Mouse (Mus musculus) liver, adult (tissue): ENCODE data around the gene Olfr323.

Source experiments
- GATA4 ChIP-seq: IDR thresholded peaks from 2 replicates; pipeline ENCODE4 v1.6.1; 2014; ENCODE audit warnings: mild to moderate bottlenecking, low read length; ENCODE audit not compliant: insufficient replicate concordance

The Olfr323 gene

GRCm38 (mm10) chr11:58630401-58630800 is at the start of gene Olfr323:
Gene Olfr323 (minus strand): TSS chr11:58630501.
- no peak for TF ChIP-seq GATA4

- no peak for TF ChIP-seq GATA4
Observed at GRCm38 (mm10) chr11:58671825-58672224, 41.5 kb upstream of the Olfr323 start.

GRCm38 (mm10) chr11:58669252-58669651 is 39.0 kb upstream of the Olfr323 start:
- TF ChIP-seq GATA4: no peak

- no peak for TF ChIP-seq GATA4
Observed at GRCm38 (mm10) chr11:58658596-58658995, 28.3 kb upstream of the Olfr323 start, which contains the start of gene Olfr322. Gene Olfr322 (plus strand): TSS chr11:58658782.

GRCm38 (mm10) chr11:58655151-58655550 is 24.9 kb upstream of the Olfr323 start:
- TF ChIP-seq GATA4: no peak

- TF ChIP-seq GATA4: no peak
Observed at GRCm38 (mm10) chr11:58643350-58643749, 13.0 kb upstream of the Olfr323 start.

GRCm38 (mm10) chr11:58641638-58642358 is 11.5 kb upstream of the Olfr323 start:
- no peak for TF ChIP-seq GATA4

- TF ChIP-seq GATA4: no peak
Observed at GRCm38 (mm10) chr11:58641057-58641456, 10.8 kb upstream of the Olfr323 start.

GRCm38 (mm10) chr11:58640272-58640867 is 10.1 kb upstream of the Olfr323 start, which contains the start of gene Trim58:
Gene Trim58 (plus strand): TSS chr11:58640465.
- no peak for TF ChIP-seq GATA4

- no peak for TF ChIP-seq GATA4
Observed at GRCm38 (mm10) chr11:58638176-58638701, 7.9 kb upstream of the Olfr323 start.

- TF ChIP-seq GATA4: no peak
Observed at GRCm38 (mm10) chr11:58636376-58636977, 6.2 kb upstream of the Olfr323 start.

GRCm38 (mm10) chr11:58634878-58635277 is 4.6 kb upstream of the Olfr323 start:
- no peak for TF ChIP-seq GATA4

- TF ChIP-seq GATA4: no peak
Observed at GRCm38 (mm10) chr11:58626146-58626545, 4.2 kb downstream of the Olfr323 start.

GRCm38 (mm10) chr11:58618793-58619192 is 11.5 kb downstream of the Olfr323 start:
- no peak for TF ChIP-seq GATA4

GRCm38 (mm10) chr11:58618369-58618768 is 11.9 kb downstream of the Olfr323 start:
- no peak for TF ChIP-seq GATA4

- TF ChIP-seq GATA4: no peak
Observed at GRCm38 (mm10) chr11:58615975-58616374, 14.3 kb downstream of the Olfr323 start, which contains the start of gene 2210407C18Rik. Gene 2210407C18Rik (minus strand): TSS chr11:58616075.
